Mouse (Mus musculus) forebrain, embryonic 12.5 days (tissue): Measurements from ENCODE around the gene Slc36a3. TPM values are rescaled to one million over a fixed set of nuclear protein-coding genes. Genes with fewer than 3 reads are reported as not detected.

Source experiments
- ATAC-seq: fragments of 200-750 bp; cut with Nextera tagmentation; 2 replicates; pipeline ENCODE4 v1.8.0; 2017; ENCODE audit warnings: moderate TSS enrichment; ENCODE audit not compliant: low FRiP score
- H3K27ac ChIP-seq: fragments of 300-500 bp; sonication (generic); 2 replicates; pipeline ENCODE4 v1.5.1; 2016; ENCODE audit warnings: mild to moderate bottlenecking
- H3K27me3 ChIP-seq: fragments of 300-500 bp; sonication (generic); 2 replicates; pipeline ENCODE4 v1.6.1; 2016; ENCODE audit warnings: mild to moderate bottlenecking
- H3K36me3 ChIP-seq: fragments of 300-500 bp; sonication (generic); replicated peaks from 2 replicates; pipeline ENCODE4 v1.6.1; 2016; ENCODE audit warnings: mild to moderate bottlenecking
- H3K4me1 ChIP-seq: fragments of 300-500 bp; sonication (generic); 2 replicates; pipeline ENCODE4 v1.6.1; 2016
- H3K4me2 ChIP-seq: fragments of 300-500 bp; sonication (generic); 2 replicates; pipeline ENCODE4 v1.6.1; 2016; ENCODE audit warnings: mild to moderate bottlenecking, moderate library complexity
- H3K4me3 ChIP-seq: fragments of 300-500 bp; sonication (generic); replicated peaks from 2 replicates; pipeline ENCODE4 v1.5.1; 2016; ENCODE audit warnings: mild to moderate bottlenecking
- H3K9ac ChIP-seq: fragments of 300-500 bp; sonication (generic); 2 replicates; pipeline ENCODE4 v1.6.1; 2016; ENCODE audit warnings: mild to moderate bottlenecking
- H3K9me3 ChIP-seq: fragments of 300-500 bp; sonication (generic); 2 replicates; pipeline ENCODE4 v1.6.1; 2016
- WGBS: fragments of 180-500 bp; shearing (Covaris S2); methylation state at CpG from one replicate; pipeline ENCODE4 v1.1.7; 2016; 5-methylcytosine and 5-hydroxymethylcytosine counted together
- polyA plus RNA-seq: library from polyadenylated mRNA; unstranded; fragments of >200 nt; fragmentation: Nextera tagmentation; extraction: Ambion mirVana; gene quantifications from 2 replicates; pipeline ENCODE4 v1.2.1, GENCODE M21; 2016

Slc36a3 gene
- polyA plus RNA-seq, 1 experiment from 2014 or later = not detected

- Histone ChIP-seq H3K27ac (no peak overlapping the region), H3K4me1 (no peaks in the 10 kb centered on the region), H3K4me3 (no peak overlapping the region), H3K36me3 (no peaks in the 10 kb centered on the region), H3K9ac (no peak overlapping the region), H3K9me3 (no peaks in the 10 kb centered on the region), H3K27me3 (no peaks in the 10 kb centered on the region), H3K4me2 (no peak overlapping the region)
- ATAC-seq = no peak
- WGBS = 81% methylated on average over 15 of the region's 15 CpGs
Observed at GRCm38 (mm10) chr11:55136770-55137547, 14.5 kb downstream of the Slc36a3 start.

- no peak overlapping the region for H3K4me2 ChIP-seq
- no peak overlapping the region for H3K4me3 ChIP-seq
- no peaks in the 10 kb centered on the region for H3K9me3 ChIP-seq
- no peak for ATAC-seq
- no peaks in the 10 kb centered on the region for H3K36me3 ChIP-seq
- H3K27me3 ChIP-seq = no peaks in the 10 kb centered on the region
- H3K27ac ChIP-seq = no peak overlapping the region
- H3K4me1 ChIP-seq = no peaks in the 10 kb centered on the region
- no peak overlapping the region for H3K9ac ChIP-seq
- 91% methylated on average over 5 of the region's 5 CpGs for WGBS
Observed at GRCm38 (mm10) chr11:55134871-55135270, 16.6 kb downstream of the Slc36a3 start.

GRCm38 (mm10) chr11:55134407-55134806 is 17.1 kb downstream of the Slc36a3 start:
- Histone ChIP-seq H3K9me3 (no peaks in the 10 kb centered on the region), H3K4me3 (no peak overlapping the region), H3K27me3 (no peaks in the 10 kb centered on the region), H3K4me1 (no peaks in the 10 kb centered on the region), H3K36me3 (no peaks in the 10 kb centered on the region), H3K4me2 (no peak overlapping the region), H3K27ac (no peak overlapping the region), H3K9ac (no peak overlapping the region)
- ATAC-seq = no peak
- WGBS = 100% methylated on average over 1 of the region's 1 CpGs

- ATAC-seq = no peak
- Histone ChIP-seq H3K4me2 (no peak overlapping the region), H3K9me3 (no peaks in the 10 kb centered on the region), H3K9ac (no peak overlapping the region), H3K4me3 (no peak overlapping the region), H3K4me1 (no peaks in the 10 kb centered on the region), H3K27me3 (no peaks in the 10 kb centered on the region), H3K27ac (no peak overlapping the region), H3K36me3 (no peaks in the 10 kb centered on the region)
- WGBS = 85% methylated on average over 1 of the region's 1 CpGs
Observed at GRCm38 (mm10) chr11:55133204-55133603, 18.3 kb downstream of the Slc36a3 start.

GRCm38 (mm10) chr11:55131946-55132345 is 19.6 kb downstream of the Slc36a3 start:
- Histone ChIP-seq H3K27ac (no peak overlapping the region), H3K4me1 (no peaks in the 10 kb centered on the region), H3K4me2 (no peak overlapping the region), H3K4me3 (no peak overlapping the region), H3K36me3 (no peaks in the 10 kb centered on the region), H3K9ac (no peak overlapping the region), H3K9me3 (no peaks in the 10 kb centered on the region), H3K27me3 (no peaks in the 10 kb centered on the region)
- no peak for ATAC-seq
- 88% methylated on average over 1 of the region's 1 CpGs for WGBS

GRCm38 (mm10) chr11:55131077-55131742 is 20.3 kb downstream of the Slc36a3 start:
- Histone ChIP-seq H3K4me1 (no peaks in the 10 kb centered on the region), H3K27ac (no peak overlapping the region), H3K4me3 (no peak overlapping the region), H3K9ac (no peak overlapping the region), H3K9me3 (no peaks in the 10 kb centered on the region), H3K4me2 (no peak overlapping the region), H3K36me3 (no peaks in the 10 kb centered on the region), H3K27me3 (no peaks in the 10 kb centered on the region)
- WGBS = 90% methylated on average over 11 of the region's 11 CpGs
- no peak for ATAC-seq

- Histone ChIP-seq H3K27ac (no peak overlapping the region), H3K4me1 (no peaks in the 10 kb centered on the region), H3K9me3 (no peaks in the 10 kb centered on the region), H3K4me2 (no peak overlapping the region), H3K36me3 (no peaks in the 10 kb centered on the region), H3K4me3 (no peak overlapping the region), H3K9ac (no peak overlapping the region), H3K27me3 (no peaks in the 10 kb centered on the region)
- no peak for ATAC-seq
- 63% methylated on average over 3 of the region's 3 CpGs for WGBS
Observed at GRCm38 (mm10) chr11:55128411-55128810, 23.1 kb downstream of the Slc36a3 start.

- no peaks in the 10 kb centered on the region for H3K27me3 ChIP-seq
- ATAC-seq = no peak
- H3K4me3 ChIP-seq = no peak overlapping the region
- H3K27ac ChIP-seq = no peak overlapping the region
- no peaks in the 10 kb centered on the region for H3K36me3 ChIP-seq
- WGBS = 69% methylated on average over 6 of the region's 6 CpGs
- no peak overlapping the region for H3K4me2 ChIP-seq
- H3K4me1 ChIP-seq = no peaks in the 10 kb centered on the region
- no peak overlapping the region for H3K9ac ChIP-seq
- no peaks in the 10 kb centered on the region for H3K9me3 ChIP-seq
Observed at GRCm38 (mm10) chr11:55127937-55128336, 23.6 kb downstream of the Slc36a3 start.

- no peak overlapping the region for H3K4me3 ChIP-seq
- H3K36me3 ChIP-seq = no peaks in the 10 kb centered on the region
- H3K4me2 ChIP-seq = no peak overlapping the region
- H3K9ac ChIP-seq = no peak overlapping the region
- WGBS = 84% methylated on average over 3 of the region's 3 CpGs
- no peak for ATAC-seq
- H3K9me3 ChIP-seq = no peaks in the 10 kb centered on the region
- no peaks in the 10 kb centered on the region for H3K27me3 ChIP-seq
- H3K27ac ChIP-seq = no peak overlapping the region
- no peaks in the 10 kb centered on the region for H3K4me1 ChIP-seq
Observed at GRCm38 (mm10) chr11:55126663-55127062, 24.8 kb downstream of the Slc36a3 start.

GRCm38 (mm10) chr11:55121430-55121829 is 30.1 kb downstream of the Slc36a3 start:
- ATAC-seq = no peak
- no peaks in the 10 kb centered on the region for H3K4me1 ChIP-seq
- H3K27ac ChIP-seq = no peak overlapping the region
- no peak overlapping the region for H3K4me2 ChIP-seq
- H3K9me3 ChIP-seq = peaks cover 5% of the 10 kb centered on the region; the same call in 1 of the 2 replicates
- WGBS = 86% methylated on average over 1 of the region's 1 CpGs
- no peaks in the 10 kb centered on the region for H3K36me3 ChIP-seq
- H3K4me3 ChIP-seq = no peak overlapping the region
- no peaks in the 10 kb centered on the region for H3K27me3 ChIP-seq
- no peak overlapping the region for H3K9ac ChIP-seq

- Histone ChIP-seq H3K4me1 (no peaks in the 10 kb centered on the region), H3K27me3 (no peaks in the 10 kb centered on the region), H3K27ac (no peak overlapping the region), H3K9me3 (peaks cover 5% of the 10 kb centered on the region; the same call in 1 of the 2 replicates), H3K9ac (no peak overlapping the region), H3K36me3 (no peaks in the 10 kb centered on the region), H3K4me2 (no peak overlapping the region), H3K4me3 (no peak overlapping the region)
- WGBS = 79% methylated on average over 8 of the region's 8 CpGs
- ATAC-seq = no peak
Observed at GRCm38 (mm10) chr11:55120821-55121271, 30.7 kb downstream of the Slc36a3 start.

- Histone ChIP-seq H3K27ac (no peak overlapping the region), H3K4me3 (no peak overlapping the region), H3K9ac (no peak overlapping the region), H3K4me2 (no peak overlapping the region), H3K4me1 (no peaks in the 10 kb centered on the region), H3K36me3 (no peaks in the 10 kb centered on the region), H3K27me3 (no peaks in the 10 kb centered on the region), H3K9me3 (peaks cover 5% of the 10 kb centered on the region; the same call in 1 of the 2 replicates)
- ATAC-seq = no peak
Observed at GRCm38 (mm10) chr11:55120279-55120678, 31.2 kb downstream of the Slc36a3 start.

- Histone ChIP-seq H3K9me3 (peaks cover 5% of the 10 kb centered on the region; the same call in 1 of the 2 replicates), H3K36me3 (no peaks in the 10 kb centered on the region), H3K27me3 (no peaks in the 10 kb centered on the region), H3K4me1 (no peaks in the 10 kb centered on the region), H3K4me3 (no peak overlapping the region), H3K4me2 (no peak overlapping the region), H3K9ac (no peak overlapping the region), H3K27ac (no peak overlapping the region)
- ATAC-seq = no peak
- WGBS = 88% methylated on average over 2 of the region's 2 CpGs
Observed at GRCm38 (mm10) chr11:55117031-55117430, 34.5 kb downstream of the Slc36a3 start.
